Mouse (Mus musculus) kidney, postnatal 0 days (tissue): ENCODE measurements around the gene Gm20388. TPM values are rescaled to one million over a fixed set of nuclear protein-coding genes. Genes with fewer than 3 reads are reported as not detected.

Experiments used
- ATAC-seq: fragments of 200-750 bp; cut with Nextera tagmentation; replicated peaks from 2 replicates; pipeline ENCODE4 v1.8.0; 2017; ENCODE audit warnings: low read depth, moderate number of reproducible peaks, moderate TSS enrichment, moderate library complexity; ENCODE audit not compliant: low FRiP score
- DNase-seq: peaks from one replicate; pipeline ENCODE4 v3.0.0-alpha.2; 2016; ENCODE audit warnings: low spot score
- H3K27ac ChIP-seq: fragments of 300-500 bp; sonication (generic); 2 replicates; pipeline ENCODE4 v1.5.1; 2014; ENCODE audit warnings: mild to moderate bottlenecking
- H3K27me3 ChIP-seq: fragments of 300-500 bp; sonication (generic); 2 replicates; pipeline ENCODE4 v1.6.1; 2014; ENCODE audit warnings: low read length, mixed read lengths; ENCODE audit not compliant: insufficient read depth
- H3K36me3 ChIP-seq: fragments of 300-500 bp; sonication (generic); 2 replicates; pipeline ENCODE4 v1.6.1; 2014; ENCODE audit warnings: low read length, mixed read lengths; ENCODE audit not compliant: insufficient read depth
- H3K4me1 ChIP-seq: fragments of 300-500 bp; sonication (generic); replicated peaks from 2 replicates; pipeline ENCODE4 v1.6.1; 2014; ENCODE audit warnings: antibody characterized with exemption, low read length, mixed read lengths; ENCODE audit not compliant: insufficient read depth
- H3K4me2 ChIP-seq: fragments of 300-500 bp; sonication (generic); 2 replicates; pipeline ENCODE4 v1.6.1; 2014; ENCODE audit warnings: mild to moderate bottlenecking, low read length, moderate library complexity, mixed read lengths
- H3K4me3 ChIP-seq: fragments of 300-500 bp; sonication (generic); replicated peaks from 2 replicates; pipeline ENCODE4 v1.5.1; 2014; ENCODE audit warnings: low read depth, low read length
- H3K9ac ChIP-seq: fragments of 300-500 bp; sonication (generic); 2 replicates; pipeline ENCODE4 v1.6.1; 2014; ENCODE audit warnings: low read depth, low read length
- H3K9me3 ChIP-seq: fragments of 300-500 bp; sonication (generic); replicated peaks from 2 replicates; pipeline ENCODE4 v1.6.1; 2016; ENCODE audit warnings: low read length, inconsistent platforms, mixed read lengths
- CTCF ChIP-seq: IDR thresholded peaks from 2 replicates; pipeline ENCODE4 v1.5.1; 2016; ENCODE audit warnings: antibody characterized with exemption, low read depth, mild to moderate bottlenecking, moderate library complexity
- WGBS: fragments of 180-500 bp; shearing (Covaris S2); extraction: QIAGEN DNeasy Blood & Tissue Kit; methylation state at CpG from one replicate; pipeline ENCODE4 v1.1.7; 2014; 5-methylcytosine and 5-hydroxymethylcytosine counted together
- polyA plus RNA-seq: library from polyadenylated mRNA; unstranded; fragments of >200 nt; fragmentation: Nextera tagmentation; extraction: Ambion mirVana; gene quantifications from 2 replicates; pipeline ENCODE4 v1.2.1, GENCODE M21; 2015

The Gm20388 gene
- polyA plus RNA-seq, 1 experiment from 2014 or later = not detected

DNA sequence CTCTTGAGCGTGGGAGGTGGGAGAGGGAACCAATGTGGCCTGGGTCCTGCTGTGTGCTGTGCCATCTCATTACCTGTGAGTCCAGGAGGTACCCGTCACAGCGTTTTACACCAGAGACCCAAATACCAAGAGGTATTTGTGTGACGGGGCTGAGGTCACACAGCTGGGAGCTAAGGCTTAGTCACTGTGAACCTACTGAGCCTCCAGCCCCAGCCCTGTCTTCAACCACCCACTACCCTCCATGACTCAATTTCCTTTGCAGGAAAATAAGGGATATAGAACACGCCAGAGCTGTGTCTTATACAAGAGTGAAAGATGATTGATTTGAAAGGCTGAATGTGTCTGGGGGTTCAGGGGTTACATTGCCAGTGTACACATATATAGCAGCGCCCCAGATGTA is 552.0 kb downstream of the Gm20388 start:
- H3K4me1 ChIP-seq = peaks cover 8% of the 10 kb centered on the region
- H3K4me3 ChIP-seq = no peak overlapping the region
- no peak overlapping the region for H3K4me2 ChIP-seq
- no peak overlapping the region for H3K27ac ChIP-seq
- no peaks in the 10 kb centered on the region for H3K27me3 ChIP-seq
- no peak overlapping the region for H3K9ac ChIP-seq
- 59% methylated on average over 6 of the region's 6 CpGs for WGBS
- no peaks in the 10 kb centered on the region for H3K36me3 ChIP-seq
- TF ChIP-seq CTCF = no peak
- DNase-seq = no peak
- H3K9me3 ChIP-seq = no peaks in the 10 kb centered on the region
- ATAC-seq = no peak

DNA sequence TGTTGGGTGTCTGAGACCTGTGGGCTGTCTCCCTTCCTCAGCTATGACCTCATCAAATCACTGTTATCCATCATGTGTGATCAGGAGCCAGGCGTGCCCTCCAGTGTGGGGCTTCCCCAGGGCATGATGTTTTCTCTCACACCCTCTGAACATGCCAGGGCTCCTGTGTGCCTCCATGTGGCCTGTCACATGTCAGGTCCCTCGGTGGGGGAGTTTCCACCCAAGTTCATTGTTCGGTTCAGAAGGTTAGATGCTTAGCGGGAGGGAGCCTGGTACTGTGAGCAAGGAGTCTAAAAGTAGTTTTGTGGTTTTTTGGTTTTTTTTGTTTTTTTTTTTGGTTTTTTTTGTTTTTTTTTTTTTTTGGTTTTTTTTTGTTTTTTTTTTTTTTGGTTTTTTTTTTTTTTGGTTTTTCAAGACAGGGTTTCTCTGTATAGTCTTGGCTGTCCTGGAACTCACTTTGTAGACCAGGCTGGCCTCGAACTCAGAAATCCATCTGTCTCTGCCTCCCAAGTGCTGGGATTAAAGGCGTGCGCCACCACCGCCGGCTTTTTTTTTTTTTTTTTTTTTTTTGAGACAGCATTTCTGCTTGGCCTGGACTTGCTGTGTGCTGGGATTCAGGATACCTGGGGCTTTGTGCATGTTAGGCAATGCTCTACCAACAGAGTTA is 553.4 kb downstream of the Gm20388 start:
- Histone ChIP-seq H3K36me3 (no peaks in the 10 kb centered on the region), H3K9ac (no peak overlapping the region), H3K4me3 (no peak overlapping the region), H3K27me3 (no peaks in the 10 kb centered on the region), H3K9me3 (no peaks in the 10 kb centered on the region), H3K27ac (no peak overlapping the region), H3K4me2 (no peak overlapping the region), H3K4me1 (peaks cover 8% of the 10 kb centered on the region)
- 87% methylated on average over 8 of the region's 9 CpGs for WGBS
- no peak for TF ChIP-seq CTCF
- ATAC-seq (no peak), DNase-seq (no peak)

GRCm38 (mm10) chr8:120464585-120464937 is 553.9 kb downstream of the Gm20388 start:
- H3K9ac ChIP-seq = no peak overlapping the region
- H3K4me2 ChIP-seq = no peak overlapping the region
- no peaks in the 10 kb centered on the region for H3K36me3 ChIP-seq
- no peaks in the 10 kb centered on the region for H3K9me3 ChIP-seq
- H3K27me3 ChIP-seq = no peaks in the 10 kb centered on the region
- 60% methylated on average over 4 of the region's 4 CpGs for WGBS
- H3K4me3 ChIP-seq = no peak overlapping the region
- ATAC-seq = no peak
- peaks cover 8% of the 10 kb centered on the region for H3K4me1 ChIP-seq
- no peak overlapping the region for H3K27ac ChIP-seq
- DNase-seq = no peak
- no peak for TF ChIP-seq CTCF

DNA sequence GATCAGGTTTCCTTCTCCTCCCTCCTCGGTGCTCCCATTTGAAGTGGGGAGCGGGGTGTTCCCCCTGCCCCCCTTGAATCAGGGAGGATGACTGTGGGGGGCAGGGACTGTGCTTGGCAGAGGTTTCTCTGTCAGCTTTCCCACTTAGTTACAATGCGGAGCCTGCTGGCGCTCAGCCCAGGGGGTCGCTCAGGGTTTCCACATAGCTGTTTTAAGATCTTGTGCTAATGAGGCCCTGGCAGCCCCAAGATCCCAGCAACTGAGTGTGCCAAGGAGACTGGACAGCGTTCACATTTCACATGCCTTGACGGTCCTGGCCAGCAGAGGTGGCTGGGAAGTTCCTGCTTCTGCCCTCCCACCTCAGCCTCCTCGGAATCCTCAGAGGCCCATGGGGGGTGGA is 555.1 kb downstream of the Gm20388 start:
- Histone ChIP-seq H3K9me3 (no peaks in the 10 kb centered on the region), H3K36me3 (no peaks in the 10 kb centered on the region), H3K4me2 (no peak overlapping the region), H3K4me1 (peaks cover 8% of the 10 kb centered on the region), H3K27ac (no peak overlapping the region), H3K9ac (no peak overlapping the region), H3K4me3 (no peak overlapping the region), H3K27me3 (no peaks in the 10 kb centered on the region)
- ATAC-seq (no peak), DNase-seq (peak; percentile 64)
- no peak for TF ChIP-seq CTCF
- WGBS = 21% methylated on average over 8 of the region's 8 CpGs

GRCm38 (mm10) chr8:120466266-120466665 is 555.6 kb downstream of the Gm20388 start:
- TF ChIP-seq CTCF = no peak
- Histone ChIP-seq H3K4me2 (no peak overlapping the region), H3K9me3 (no peaks in the 10 kb centered on the region), H3K27ac (no peak overlapping the region), H3K9ac (no peak overlapping the region), H3K4me1 (peaks cover 8% of the 10 kb centered on the region), H3K4me3 (no peak overlapping the region), H3K27me3 (no peaks in the 10 kb centered on the region), H3K36me3 (no peaks in the 10 kb centered on the region)
- ATAC-seq (no peak), DNase-seq (no peak)
- 72% methylated on average over 10 of the region's 10 CpGs for WGBS

- Histone ChIP-seq H3K4me3 (no peak overlapping the region), H3K36me3 (no peaks in the 10 kb centered on the region), H3K4me1 (peaks cover 8% of the 10 kb centered on the region), H3K4me2 (no peak overlapping the region), H3K9ac (no peak overlapping the region), H3K27me3 (no peaks in the 10 kb centered on the region), H3K27ac (no peak overlapping the region), H3K9me3 (no peaks in the 10 kb centered on the region)
- TF ChIP-seq CTCF = no peak
- 87% methylated on average over 7 of the region's 7 CpGs for WGBS
- DNase-seq = no peak
- no peak for ATAC-seq
Observed at GRCm38 (mm10) chr8:120467598-120467997, 557.0 kb downstream of the Gm20388 start.

DNA sequence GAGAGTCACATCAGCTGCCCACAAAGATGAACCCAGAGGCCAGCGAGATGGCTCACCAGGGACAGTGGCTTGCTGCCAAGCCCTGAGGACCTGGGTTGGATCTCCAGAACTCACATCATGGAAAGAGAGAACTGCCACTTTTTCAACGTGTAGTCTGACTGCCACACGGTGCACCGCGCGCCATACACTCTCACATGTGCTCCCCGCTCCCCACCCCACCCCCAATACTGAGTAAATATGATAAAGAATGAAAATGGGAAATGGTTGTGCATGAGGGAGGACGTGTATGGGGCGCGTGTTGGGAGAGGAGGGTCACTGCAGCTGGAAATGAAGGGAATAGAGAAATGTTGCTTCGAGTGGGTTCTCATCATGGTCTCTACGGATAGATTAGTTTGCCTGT is 559.5 kb downstream of the Gm20388 start:
- no peak for TF ChIP-seq CTCF
- no peaks in the 10 kb centered on the region for H3K27me3 ChIP-seq
- no peak overlapping the region for H3K4me2 ChIP-seq
- H3K27ac ChIP-seq = no peak overlapping the region
- H3K9ac ChIP-seq = no peak overlapping the region
- ATAC-seq = no peak
- H3K36me3 ChIP-seq = no peaks in the 10 kb centered on the region
- H3K4me3 ChIP-seq = no peak overlapping the region
- H3K4me1 ChIP-seq = peaks cover 8% of the 10 kb centered on the region
- WGBS = 94% methylated on average over 12 of the region's 12 CpGs
- no peaks in the 10 kb centered on the region for H3K9me3 ChIP-seq
- DNase-seq = no peak
